Mouse (Mus musculus) hindbrain, postnatal 0 days (tissue): ENCODE measurements at regions not wholly inside any gene's neighbourhood (a gene's known extent, or its start where the extent isn't known, plus 50 kb on each side); places are given as distances from the start of the nearest gene placed in this dataset.

Experiments used
- ATAC-seq: fragments of 200-750 bp; cut with Nextera tagmentation; 2 replicates; pipeline ENCODE4 v1.8.0; 2017; ENCODE audit warnings: mild to moderate bottlenecking, moderate TSS enrichment, moderate library complexity
- DNase-seq: peaks from one replicate; pipeline ENCODE4 v3.0.0-alpha.2; 2015; ENCODE audit warnings: low spot score
- H3K27ac ChIP-seq: fragments of 300-500 bp; sonication (generic); 2 replicates; pipeline ENCODE4 v1.5.1; 2014; ENCODE audit warnings: mild to moderate bottlenecking
- H3K27me3 ChIP-seq: fragments of 300-500 bp; sonication (generic); 2 replicates; pipeline ENCODE4 v1.6.1; 2014; ENCODE audit warnings: low read length, mixed read lengths; ENCODE audit not compliant: insufficient read depth
- H3K36me3 ChIP-seq: fragments of 300-500 bp; sonication (generic); 2 replicates; pipeline ENCODE4 v1.6.1; 2014; ENCODE audit warnings: low read length, mixed read lengths; ENCODE audit not compliant: insufficient read depth
- H3K4me1 ChIP-seq: fragments of 300-500 bp; sonication (generic); 2 replicates; pipeline ENCODE4 v1.6.1; 2014; ENCODE audit warnings: antibody characterized with exemption, low read length, mixed read lengths; ENCODE audit not compliant: insufficient read depth
- H3K4me2 ChIP-seq: fragments of 300-500 bp; sonication (generic); 2 replicates; pipeline ENCODE4 v1.6.1; 2014; ENCODE audit warnings: low read depth, mild to moderate bottlenecking, low read length, moderate library complexity, mixed read lengths
- H3K4me3 ChIP-seq: fragments of 300-500 bp; sonication (generic); 2 replicates; pipeline ENCODE4 v1.5.1; 2014; ENCODE audit warnings: low read length
- H3K9ac ChIP-seq: fragments of 300-500 bp; sonication (generic); replicated peaks from 2 replicates; pipeline ENCODE4 v1.6.1; 2014; ENCODE audit warnings: mild to moderate bottlenecking, low read length, moderate library complexity, mixed read lengths
- H3K9me3 ChIP-seq: fragments of 300-500 bp; sonication (generic); 2 replicates; pipeline ENCODE4 v1.6.1; 2016; ENCODE audit warnings: low read length, mixed read lengths
- CTCF ChIP-seq: IDR thresholded peaks from 2 replicates; pipeline ENCODE4 v1.5.1; 2016; ENCODE audit warnings: antibody characterized with exemption, control low read depth, low read depth
- WGBS: fragments of 180-500 bp; shearing (Covaris S2); extraction: QIAGEN DNeasy Blood & Tissue Kit; methylation state at CpG from one replicate; pipeline ENCODE4 v1.1.7; 2014; 5-methylcytosine and 5-hydroxymethylcytosine counted together

DNA sequence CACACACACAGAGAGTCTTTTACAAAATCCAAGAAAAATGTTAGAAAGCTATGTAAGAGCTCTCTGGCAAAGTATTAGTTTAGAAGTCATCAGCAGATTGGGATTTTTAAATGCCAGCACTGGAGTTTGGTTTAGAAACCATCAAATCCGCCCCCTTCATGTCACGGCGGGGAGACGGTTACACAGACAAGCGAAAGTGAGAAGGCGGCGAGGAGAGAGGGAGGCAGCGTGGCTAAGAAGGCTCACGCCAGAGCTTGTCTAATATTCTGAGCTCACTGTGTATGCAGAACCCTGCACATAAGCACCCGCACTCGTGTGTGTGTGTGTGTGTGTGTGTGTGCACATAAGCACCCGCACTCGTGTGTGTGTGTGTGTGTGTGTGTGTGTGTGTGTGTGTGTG lies 248.6 kb downstream of the Diras2 start:
- no peaks in the 10 kb centered on the region for H3K9me3 ChIP-seq
- no peak overlapping the region for H3K4me2 ChIP-seq
- ATAC-seq (no peak), DNase-seq (no peak)
- H3K36me3 ChIP-seq = no peaks in the 10 kb centered on the region
- no peak overlapping the region for H3K4me3 ChIP-seq
- no peaks in the 10 kb centered on the region for H3K4me1 ChIP-seq
- no peak overlapping the region for H3K27ac ChIP-seq
- WGBS = 70% methylated on average over 13 of the region's 13 CpGs
- no peak overlapping the region for H3K9ac ChIP-seq
- no peak for TF ChIP-seq CTCF
- no peaks in the 10 kb centered on the region for H3K27me3 ChIP-seq

DNA sequence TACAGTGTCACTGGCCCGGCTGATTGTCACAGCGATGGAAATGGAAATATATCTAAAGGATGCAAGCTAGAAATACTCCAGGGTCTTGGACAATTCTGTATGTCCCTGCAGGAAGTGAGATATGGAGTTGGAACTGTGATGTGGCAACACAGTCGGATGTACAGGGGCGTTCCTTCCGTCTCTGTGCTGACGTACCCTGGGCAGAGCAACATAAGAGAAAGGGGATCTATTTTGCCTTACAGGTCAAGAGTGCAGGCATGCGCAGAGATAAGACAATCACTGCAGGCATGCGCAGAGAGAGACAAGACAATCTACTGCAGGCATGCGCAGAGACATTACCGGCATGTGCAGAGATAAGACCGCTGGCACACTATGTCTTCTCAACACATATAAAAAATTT lies 247.6 kb downstream of the Diras2 start:
- H3K9ac ChIP-seq = no peak overlapping the region
- no peak overlapping the region for H3K4me3 ChIP-seq
- no peak overlapping the region for H3K4me2 ChIP-seq
- no peak for TF ChIP-seq CTCF
- H3K4me1 ChIP-seq = no peaks in the 10 kb centered on the region
- H3K9me3 ChIP-seq = no peaks in the 10 kb centered on the region
- H3K27me3 ChIP-seq = no peaks in the 10 kb centered on the region
- H3K27ac ChIP-seq = no peak overlapping the region
- ATAC-seq (no peak), DNase-seq (no peak)
- no peaks in the 10 kb centered on the region for H3K36me3 ChIP-seq
- 87% methylated on average over 11 of the region's 11 CpGs for WGBS

DNA sequence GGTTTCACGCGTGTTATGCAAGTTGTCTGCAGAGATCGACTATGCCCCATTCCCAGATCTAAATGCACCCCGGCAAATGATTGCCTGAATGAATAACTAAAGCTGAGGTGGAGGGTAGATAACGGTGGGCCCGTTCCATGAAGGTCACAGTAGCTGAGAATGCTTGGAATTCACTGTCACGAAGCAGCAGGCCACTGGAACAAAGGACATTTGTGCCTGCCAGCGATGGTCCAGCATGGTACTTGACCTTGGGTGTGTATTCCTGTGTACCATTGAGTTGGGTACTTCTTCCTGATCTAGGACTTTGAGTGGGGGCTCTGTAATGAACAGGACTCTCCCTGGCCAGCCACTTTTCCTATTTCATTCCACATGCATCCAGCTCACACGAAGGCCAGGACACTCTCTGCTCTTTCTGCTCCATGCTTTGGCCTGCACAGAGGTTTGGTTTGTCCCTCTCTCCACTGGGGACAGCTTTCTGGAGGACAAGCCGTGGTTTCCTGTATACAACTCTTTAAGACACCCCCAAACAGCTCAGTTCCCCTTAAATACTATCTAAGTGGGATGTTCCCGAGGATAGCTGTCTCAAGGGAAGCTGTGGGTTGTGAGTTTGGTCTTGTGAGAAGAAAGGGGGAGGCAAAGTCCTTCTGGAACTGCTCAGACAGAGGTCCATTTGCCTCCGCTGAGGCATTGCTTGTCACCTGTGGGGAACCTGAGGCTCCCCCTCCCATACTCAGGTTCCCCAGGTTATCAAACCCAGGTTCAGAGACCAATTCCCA lies 246.9 kb downstream of the Diras2 start:
- DNase-seq (no peak), ATAC-seq (no peak)
- Histone ChIP-seq H3K9ac (no peak overlapping the region), H3K4me3 (no peak overlapping the region), H3K4me2 (no peak overlapping the region), H3K4me1 (no peaks in the 10 kb centered on the region), H3K27me3 (no peaks in the 10 kb centered on the region), H3K27ac (no peak overlapping the region), H3K36me3 (no peaks in the 10 kb centered on the region), H3K9me3 (no peaks in the 10 kb centered on the region)
- no peak for TF ChIP-seq CTCF
- 77% methylated on average over 12 of the region's 12 CpGs for WGBS

DNA sequence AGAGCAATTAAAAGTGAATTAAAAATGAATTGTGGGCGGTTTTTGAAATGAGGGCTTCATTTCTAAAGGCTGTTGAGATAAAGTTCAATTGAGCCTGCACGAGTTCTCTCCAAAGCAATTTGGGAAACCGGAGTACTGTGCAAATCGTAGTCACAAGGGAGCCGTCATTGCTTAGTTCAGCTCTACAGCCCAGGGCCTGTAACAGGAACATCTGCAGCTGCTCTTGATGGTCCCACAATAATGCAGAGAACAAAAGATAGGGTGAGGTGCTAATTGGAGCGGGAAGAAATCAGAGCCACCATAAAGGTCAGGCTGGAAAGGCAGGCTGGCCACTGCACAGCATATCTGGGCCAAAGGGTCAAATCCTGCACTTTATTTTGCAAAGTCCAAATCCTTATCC lies 242.7 kb downstream of the Diras2 start:
- H3K4me3 ChIP-seq = no peak overlapping the region
- H3K4me1 ChIP-seq = no peaks in the 10 kb centered on the region
- H3K4me2 ChIP-seq = no peak overlapping the region
- no peaks in the 10 kb centered on the region for H3K27me3 ChIP-seq
- TF ChIP-seq CTCF = no peak
- DNase-seq (peak; percentile 35), ATAC-seq (no peak)
- no peaks in the 10 kb centered on the region for H3K9me3 ChIP-seq
- 42% methylated on average over 6 of the region's 6 CpGs for WGBS
- no peak overlapping the region for H3K9ac ChIP-seq
- no peak overlapping the region for H3K27ac ChIP-seq
- H3K36me3 ChIP-seq = no peaks in the 10 kb centered on the region

DNA sequence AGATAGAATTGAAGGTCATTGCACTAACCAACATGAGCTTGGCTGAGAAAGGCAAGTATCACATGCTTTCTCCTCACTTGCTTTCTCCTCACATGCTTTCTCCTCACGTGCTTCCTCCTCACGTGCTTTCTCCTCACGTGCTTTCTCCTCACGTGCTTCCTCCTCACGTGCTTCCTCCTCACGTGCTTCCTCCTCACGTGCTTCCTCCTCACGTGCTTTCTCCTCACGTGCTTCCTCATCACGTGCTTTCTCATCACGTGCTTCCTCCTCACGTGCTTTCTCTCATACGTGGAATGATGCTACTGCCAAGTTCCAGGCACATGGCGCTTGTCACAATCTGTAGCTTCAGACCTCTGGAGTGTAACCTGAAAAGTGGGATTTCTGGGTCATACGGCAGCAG lies 235.2 kb downstream of the Diras2 start:
- no peaks in the 10 kb centered on the region for H3K36me3 ChIP-seq
- no peak for TF ChIP-seq CTCF
- no peak for DNase-seq
- no peak overlapping the region for H3K4me2 ChIP-seq
- no peak overlapping the region for H3K4me3 ChIP-seq
- no peak overlapping the region for H3K27ac ChIP-seq
- H3K9me3 ChIP-seq = no peaks in the 10 kb centered on the region
- WGBS = 93% methylated on average over 15 of the region's 15 CpGs
- no peak for ATAC-seq
- H3K9ac ChIP-seq = no peak overlapping the region
- H3K27me3 ChIP-seq = no peaks in the 10 kb centered on the region
- no peaks in the 10 kb centered on the region for H3K4me1 ChIP-seq

DNA sequence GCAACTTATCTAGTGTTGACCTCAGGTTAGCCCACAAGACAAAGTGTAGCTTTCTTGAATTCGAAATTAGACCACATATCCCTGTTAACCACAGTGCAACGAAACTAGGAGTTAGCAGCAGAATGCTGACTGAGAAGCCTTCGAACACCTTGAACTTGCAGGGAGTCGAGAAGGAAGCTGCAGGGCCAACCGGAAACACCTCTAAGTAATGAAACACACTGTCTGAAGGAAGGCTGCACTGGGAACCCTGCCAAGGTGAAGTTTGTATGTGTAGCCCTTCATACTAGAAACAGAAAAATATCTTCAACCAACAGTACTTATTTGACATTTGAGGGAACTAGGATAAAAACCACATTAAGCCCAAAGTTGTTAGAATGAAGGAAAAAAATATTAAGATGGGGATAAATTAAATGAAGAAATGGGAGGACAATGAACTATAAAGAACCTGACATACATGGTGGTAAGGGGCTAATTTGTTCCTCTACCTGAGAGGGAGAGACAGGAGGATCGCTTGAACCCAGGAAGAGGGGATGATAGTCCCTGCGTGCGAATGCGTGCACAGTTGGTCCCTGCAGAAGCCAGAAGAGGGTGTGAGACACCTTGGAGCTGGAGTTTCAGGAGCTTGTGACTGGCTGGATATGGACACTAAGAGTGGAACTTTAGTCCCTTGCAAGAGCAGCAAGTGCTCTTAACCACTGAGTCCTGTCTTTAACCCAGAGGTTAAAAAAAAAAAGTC lies 234.4 kb downstream of the Diras2 start:
- TF ChIP-seq CTCF = peak; percentile 29; the same call in 1 of the 2 replicates
- DNase-seq (no peak), ATAC-seq (no peak)
- Histone ChIP-seq H3K36me3 (no peaks in the 10 kb centered on the region), H3K4me2 (no peak overlapping the region), H3K27ac (no peak overlapping the region), H3K4me3 (no peak overlapping the region), H3K9me3 (no peaks in the 10 kb centered on the region), H3K4me1 (no peaks in the 10 kb centered on the region), H3K27me3 (no peaks in the 10 kb centered on the region), H3K9ac (no peak overlapping the region)
- 69% methylated on average over 9 of the region's 9 CpGs for WGBS

DNA sequence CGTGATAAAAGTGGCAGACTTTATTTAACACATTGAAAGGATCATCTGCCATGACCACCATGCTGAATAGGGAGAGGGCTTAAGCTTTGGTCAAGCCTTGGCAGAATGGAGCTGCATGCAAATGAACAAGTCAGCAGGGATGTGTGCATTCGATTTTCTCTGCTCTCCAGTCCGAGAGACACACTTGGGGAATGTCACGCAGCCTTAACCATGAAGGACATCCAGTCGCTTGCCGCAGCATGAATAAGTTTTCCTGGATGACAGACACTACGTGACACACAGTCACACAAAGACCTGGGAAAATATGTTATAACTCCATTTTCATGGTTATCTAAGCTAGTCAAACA lies 233.8 kb downstream of the Diras2 start:
- H3K4me1 ChIP-seq = no peaks in the 10 kb centered on the region
- H3K27ac ChIP-seq = no peak overlapping the region
- ATAC-seq (no peak), DNase-seq (no peak)
- no peaks in the 10 kb centered on the region for H3K36me3 ChIP-seq
- H3K9me3 ChIP-seq = no peaks in the 10 kb centered on the region
- H3K4me3 ChIP-seq = no peak overlapping the region
- WGBS = 35% methylated on average over 7 of the region's 7 CpGs
- no peak for TF ChIP-seq CTCF
- no peak overlapping the region for H3K4me2 ChIP-seq
- no peaks in the 10 kb centered on the region for H3K27me3 ChIP-seq
- H3K9ac ChIP-seq = no peak overlapping the region
